In genomic region chr4:149556111-149556510, GRCm38 (mm10) we compare ENCODE assay signal across 16 mouse cellular contexts. TPM values are rescaled to one million over a fixed set of nuclear protein-coding genes. Genes with fewer than 3 reads are reported as not detected.
DNase-seq lines count a peak whose midpoint lies in the region; ATAC-seq lines count a peak whose summit lies in the region.
"Had no signal": no experiment of that assay in that cellular context is flagged by ENCODE, and none has a peak within 500 bp of the region (broad histone marks: within the 10 kb centered on the region; RNA-seq: fewer than 3 reads in every experiment).

No protein-coding gene starts in this region.

- no peaks in the 10 kb centered on the region for H3K27me3 ChIP-seq in forebrain, embryonic 12.5 days
- H3K27me3 ChIP-seq: CH12.LX; forebrain, embryonic 13.5 days; limb, embryonic 12.5 days; midbrain, embryonic 15.5 days had no signal

- peaks cover 20% of the 10 kb centered on the region for H3K36me3 ChIP-seq in forebrain, embryonic 12.5 days (replicated peaks)

- H3K9ac ChIP-seq in forebrain, embryonic 12.5 days: no peak overlapping the region
- H3K9ac ChIP-seq: forebrain, embryonic 13.5 days; limb, embryonic 12.5 days; liver, embryonic 14.5 days; midbrain, embryonic 15.5 days had no signal

- no peak overlapping the region for H3K4me2 ChIP-seq in forebrain, embryonic 12.5 days
- H3K4me2 ChIP-seq: forebrain, embryonic 13.5 days; limb, embryonic 12.5 days; midbrain, embryonic 15.5 days had no signal

- H3K4me3 ChIP-seq in forebrain, embryonic 12.5 days (replicated peaks): no peak overlapping the region
- H3K4me3 ChIP-seq: forebrain, embryonic 13.5 days; gastrocnemius, adult 2 months; limb, embryonic 12.5 days; midbrain, embryonic 15.5 days had no signal

- DNase-seq in layer of hippocampus, adult 18-20 months (ENCODE audit: low spot score in 2 of 2): peak; percentile 67 to 77
- no peak for DNase-seq in layer of hippocampus, postnatal 10 days (ENCODE audit: low spot score in 2 of 2)
- DNase-seq in layer of hippocampus, adult 8-10 months (ENCODE audit: low spot score in 2 of 2): peak; percentile 71 to 77
- peak; percentile 80 to 97 for DNase-seq in left cerebral cortex, postnatal 25 days (ENCODE audit: low spot score in 2 of 2)
- DNase-seq in urinary bladder, adult 18-20 months (ENCODE audit: low spot score in 2 of 2): no peak
- DNase-seq: cerebellum, adult 18-20 months; gastrocnemius, adult 2 months; kidney, adult 18-20 months; kidney, postnatal 25 days had no signal

- no peak overlapping the region for H3K27ac ChIP-seq in forebrain, embryonic 12.5 days
- H3K27ac ChIP-seq: forebrain, embryonic 13.5 days; gastrocnemius, adult 2 months; limb, embryonic 12.5 days; liver, embryonic 14.5 days; midbrain, embryonic 15.5 days had no signal

- no peaks in the 10 kb centered on the region for H3K9me3 ChIP-seq in forebrain, embryonic 12.5 days
- H3K9me3 ChIP-seq: forebrain, embryonic 13.5 days; midbrain, embryonic 15.5 days had no signal

- no peaks in the 10 kb centered on the region for H3K4me1 ChIP-seq in forebrain, embryonic 12.5 days
- H3K4me1 ChIP-seq: limb, embryonic 12.5 days; midbrain, embryonic 15.5 days had no signal

- ATAC-seq in forebrain, embryonic 12.5 days (ENCODE audit: low FRiP score): no peak
- ATAC-seq in cerebellum, adult (ENCODE audit: insufficient number of reproducible peaks, low FRiP score, low TSS enrichment): no peak
- ATAC-seq: forebrain, embryonic 13.5 days; midbrain, embryonic 15.5 days had no signal

- WGBS in forebrain, embryonic 12.5 days: 87% methylated on average over 4 of the region's 4 CpGs

- intact Hi-C loops in left cerebral cortex, postnatal 25 days (cut with DNase I): no loop called here

RNA-seq across cellular contexts. Expression of gene Clstn1, which starts 30.2 kb away (rescaled TPM):
- 100 to 1,000 TPM; 839 to 867 TPM for total RNA-seq in layer of hippocampus, adult 18-20 months (2021)
- 100 to 1,000 TPM; 726 TPM for total RNA-seq in layer of hippocampus, postnatal 10 days (2021)
- 100 to 1,000 TPM; 744 to 810 (median 791) TPM for total RNA-seq in layer of hippocampus, adult 8-10 months (2022)
- total RNA-seq in left cerebral cortex, postnatal 25 days (2021): 1,000 to 10,000 TPM; 1,368 to 1,474 TPM
- polyA plus RNA-seq in forebrain, embryonic 12.5 days (2016; fragmentation: Nextera tagmentation; extraction: Ambion mirVana): 58.1 and 75.4 TPM in 2 replicates

RNA-seq across cellular contexts. Expression of gene Ctnnbip1, which starts 38.1 kb away (rescaled TPM):
- total RNA-seq in layer of hippocampus, adult 18-20 months (2021): 10 to 100 TPM; 29.6 to 33.4 TPM
- total RNA-seq in layer of hippocampus, postnatal 10 days (2021): 10 to 100 TPM; 75.4 to 82.9 TPM
- 10 to 100 TPM; 28.1 to 40.7 (median 32.0) TPM for total RNA-seq in layer of hippocampus, adult 8-10 months (2022)
- 10 to 100 TPM; 40.3 to 41.9 TPM for total RNA-seq in left cerebral cortex, postnatal 25 days (2021)
- polyA plus RNA-seq in forebrain, embryonic 12.5 days (2016; fragmentation: Nextera tagmentation; extraction: Ambion mirVana): 83.9 and 84.8 TPM in 2 replicates

Comparison
In these comparisons a context has a peak if more than half of its experiments do, and no peak if none do; other contexts are left out.
1. DNase-seq: peak in layer of hippocampus, adult 18-20 months (2 of 2), layer of hippocampus, adult 8-10 months (2 of 2) and left cerebral cortex, postnatal 25 days (2 of 2); none in layer of hippocampus, postnatal 10 days (0 of 2) and urinary bladder, adult 18-20 months (0 of 2).